In the genomic region with DNA sequence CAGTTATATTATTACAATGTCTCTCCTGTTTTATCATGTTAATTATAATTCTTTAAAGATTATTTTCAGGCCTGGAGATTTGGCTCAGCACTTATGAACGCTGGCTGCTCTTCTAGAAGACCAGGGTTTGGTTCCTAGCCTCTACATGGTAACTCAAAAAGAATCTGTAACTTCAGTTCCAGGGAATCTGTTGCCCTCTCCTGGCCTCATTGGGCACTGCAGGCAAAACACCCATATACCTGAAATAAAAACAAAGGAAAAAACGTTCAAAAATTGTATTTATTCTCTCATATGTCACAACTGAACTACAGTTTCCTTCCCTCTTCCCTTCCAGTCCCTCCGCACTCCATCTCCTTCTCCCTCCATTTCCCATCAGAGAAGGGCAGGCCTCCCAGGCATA, we compare ENCODE assay signal across 14 mouse cellular contexts.
DNase-seq lines count a peak whose midpoint lies in the region; ATAC-seq and TF ChIP-seq lines count a peak whose summit lies in the region.
"Had no signal": no experiment of that assay in that cellular context is flagged by ENCODE, and none has a peak within 500 bp of the region (broad histone marks: within the 10 kb centered on the region; RNA-seq: fewer than 3 reads in every experiment).

No protein-coding gene starts in this region.

- 58% methylated on average over 3 of the region's 3 CpGs for WGBS in kidney, adult 2 months
- WGBS in liver, embryonic 14.5 days (ENCODE audit: insufficient replicate concordance) = 51% methylated on average over 3 of the region's 3 CpGs

- H3K4me1 ChIP-seq in kidney, adult 2 months (ENCODE audit: control insufficient read depth, insufficient read depth, low read length) = peaks cover 6% of the 10 kb centered on the region; the same call in 1 of the 2 replicates
- H3K4me1 ChIP-seq in CH12.LX (ENCODE audit: control insufficient read depth in 1 of 2, insufficient read depth in 2 of 2) = no peaks in the 10 kb centered on the region
- peaks cover 12 to 19% of the 10 kb centered on the region in 2 experiments for H3K4me1 ChIP-seq in liver, embryonic 14.5 days (replicated peaks; ENCODE audit: control insufficient read depth in 2 of 2, insufficient read depth in 2 of 2, low read length in 1 of 2)
- H3K4me1 ChIP-seq: neural tube, embryonic 12.5 days had no signal

- no peaks in the 10 kb centered on the region for H3K27me3 ChIP-seq in kidney, adult 2 months (replicated peaks; ENCODE audit: control insufficient read depth, insufficient read depth, low read length)
- no peaks in the 10 kb centered on the region for H3K27me3 ChIP-seq in CH12.LX (replicated peaks)
- H3K27me3 ChIP-seq in liver, embryonic 14.5 days (ENCODE audit: control insufficient read depth, insufficient read depth, low read length) = no peaks in the 10 kb centered on the region
- H3K27me3 ChIP-seq: lung, embryonic 15.5 days; midbrain, embryonic 13.5 days; neural tube, embryonic 12.5 days had no signal

- H3K4me2 ChIP-seq in CH12.LX (ENCODE audit: insufficient read depth, low read depth, poor library complexity, severe bottlenecking) = no peak overlapping the region
- no peak overlapping the region for H3K4me2 ChIP-seq in liver, embryonic 14.5 days (ENCODE audit: low read depth)
- H3K4me2 ChIP-seq: lung, embryonic 15.5 days; midbrain, embryonic 13.5 days; neural tube, embryonic 12.5 days had no signal

- TF ChIP-seq RAD21 in CH12.LX (IDR thresholded peaks at IDR 0.05; ENCODE audit: low read depth, low read length) = peak; percentile 34

- TF ChIP-seq EP300 in CH12.LX (IDR thresholded peaks at IDR 0.05; ENCODE audit: low read length) = no peak
- TF ChIP-seq EP300 in liver, embryonic 14.5 days (IDR thresholded peaks at IDR 0.05; ENCODE audit: low read depth) = no peak

- no peaks in the 10 kb centered on the region for H3K9me3 ChIP-seq in CH12.LX (replicated peaks; ENCODE audit: low read length)
- no peaks in the 10 kb centered on the region; the same call in 1 of the 2 replicates for H3K9me3 ChIP-seq in liver, embryonic 14.5 days (ENCODE audit: control insufficient read depth, low read length)
- H3K9me3 ChIP-seq: lung, embryonic 15.5 days; midbrain, embryonic 13.5 days had no signal

- TF ChIP-seq CTCF in kidney, adult 2 months (conservative IDR thresholded peaks at IDR 0.05; ENCODE audit: insufficient read depth, insufficient read length, low read depth, low read length) = peak; percentile 42
- TF ChIP-seq CTCF in CH12.LX (conservative IDR thresholded peaks at IDR 0.05 in 1 of 2, IDR thresholded peaks at IDR 0.05 in 1 of 2; ENCODE audit: low read depth in 2 of 2, low read length in 2 of 2) = peak; percentile 36 to 50; a peak in 3 of 4 replicates
- peak; percentile 57 for TF ChIP-seq CTCF in liver, embryonic 14.5 days (IDR thresholded peaks at IDR 0.05; ENCODE audit: low read depth)

- H3K36me3 ChIP-seq in kidney, adult 2 months (ENCODE audit: control insufficient read depth, insufficient read depth, low read length) = no peaks in the 10 kb centered on the region
- H3K36me3 ChIP-seq in CH12.LX (replicated peaks in 1 of 2; ENCODE audit: control insufficient read depth in 1 of 2, insufficient read depth in 1 of 2, low read length in 1 of 2) = no peaks in the 10 kb centered on the region
- H3K36me3 ChIP-seq in liver, embryonic 14.5 days (replicated peaks; ENCODE audit: control insufficient read depth, insufficient read depth, low read depth) = no peaks in the 10 kb centered on the region
- H3K36me3 ChIP-seq: forebrain, embryonic 10.5 days; lung, embryonic 15.5 days; midbrain, embryonic 13.5 days; neural tube, embryonic 12.5 days had no signal

- dilution Hi-C loops in CH12.LX (cut with MboI; ENCODE audit: extremely low pct_ligation_motif_present, extremely low pct_unique_long_range_greater_than_20kb, low sequenced_read_pairs) = no loop called here

- no peak for TF ChIP-seq POLR2A in kidney, adult 2 months (IDR thresholded peaks at IDR 0.05; ENCODE audit: low read depth, low read length)
- no peak for TF ChIP-seq POLR2A in CH12.LX (IDR thresholded peaks at IDR 0.05; ENCODE audit: low read depth, low read length)

- H3K4me3 ChIP-seq in kidney, adult 2 months (ENCODE audit: insufficient read depth, low read depth, low read length) = no peak overlapping the region
- H3K4me3 ChIP-seq in CH12.LX (replicated peaks in 1 of 3; ENCODE audit: low read depth in 2 of 3, low read length in 2 of 3, poor library complexity in 1 of 3) = no peak overlapping the region
- no peak overlapping the region for H3K4me3 ChIP-seq in liver, embryonic 14.5 days (ENCODE audit: insufficient read depth in 1 of 2, low read depth in 2 of 2, low read length in 2 of 2)
- H3K4me3 ChIP-seq: forebrain, embryonic 10.5 days; lung, embryonic 15.5 days; midbrain, embryonic 13.5 days; neural tube, embryonic 12.5 days had no signal

- no peaks in the 10 kb centered on the region for H3K79me2 ChIP-seq in CH12.LX (replicated peaks; ENCODE audit: control insufficient read depth, extremely low read depth, insufficient read depth, poor library complexity, severe bottlenecking)

- in situ Hi-C loops in CH12.LX (cut with MboI; ENCODE audit: low pct_ligation_motif_present, low pct_unique_long_range_greater_than_20kb, low sequenced_read_pairs) = loop anchor here (25.0 kb wide), 1 partner anchor 161 kb away; no protein-coding TSS in a partner anchor

- H3K9ac ChIP-seq in CH12.LX (ENCODE audit: insufficient read depth, low read depth) = no peak overlapping the region
- no peak overlapping the region for H3K9ac ChIP-seq in liver, embryonic 14.5 days (replicated peaks)
- H3K9ac ChIP-seq: lung, embryonic 15.5 days; midbrain, embryonic 13.5 days; neural tube, embryonic 12.5 days had no signal

- no peak for ATAC-seq in liver, embryonic 14.5 days (ENCODE audit: insufficient read depth)
- ATAC-seq: inflammation-experienced regulatory T-cells, adult 6 months; midbrain, embryonic 13.5 days had no signal

- peak; percentile 8 for DNase-seq in kidney, adult 2 months
- no peak for DNase-seq in kidney, postnatal 10 days
- DNase-seq in 3T3-L1 (ENCODE audit: low read depth, low spot score) (peak; percentile 34), CH12.LX (ENCODE audit: extremely low read depth) (peak; percentile 8)
- no peak for DNase-seq in liver, embryonic 14.5 days (ENCODE audit: low read depth in 3 of 3, low spot score in 3 of 3)
- no peak for DNase-seq in spleen, postnatal 14 days (ENCODE audit: low spot score in 2 of 2)
- no peak for DNase-seq in cerebellum, postnatal 36 days
- DNase-seq: cerebellum, adult 2 months; gastrocnemius, postnatal 14 days had no signal

- no peak overlapping the region for H3K27ac ChIP-seq in kidney, adult 2 months (ENCODE audit: insufficient read depth, low read depth, low read length)
- no peak overlapping the region for H3K27ac ChIP-seq in CH12.LX (ENCODE audit: insufficient read depth, low read depth)
- no peak overlapping the region for H3K27ac ChIP-seq in liver, embryonic 14.5 days
- H3K27ac ChIP-seq: forebrain, embryonic 10.5 days; lung, embryonic 15.5 days; midbrain, embryonic 13.5 days; neural tube, embryonic 12.5 days had no signal

TF ChIP-seq in CH12.LX, 34 proteins besides CTCF, POLR2A, EP300 and RAD21:
- no peak for TF ChIP-seq E2F4 (IDR thresholded peaks at IDR 0.05; ENCODE audit: insufficient replicate concordance, low read depth, low read length)
- no peak for TF ChIP-seq HCFC1 (IDR thresholded peaks at IDR 0.05; ENCODE audit: low read depth, low read length)
- no peak for TF ChIP-seq MAZ (IDR thresholded peaks at IDR 0.05; ENCODE audit: low read depth, low read length)
- no peak for TF ChIP-seq SIN3A (IDR thresholded peaks at IDR 0.05; ENCODE audit: low read length)
- TF ChIP-seq ZNF384 (IDR thresholded peaks at IDR 0.05; ENCODE audit: low read depth, low read length) = no peak
- no peak for TF ChIP-seq NRF1 (IDR thresholded peaks at IDR 0.05; ENCODE audit: low read depth, low read length)
- no peak for TF ChIP-seq KAT2A (IDR thresholded peaks at IDR 0.05; ENCODE audit: insufficient replicate concordance, low read length)
- TF ChIP-seq USF1 (IDR thresholded peaks at IDR 0.05; ENCODE audit: low read depth, low read length) = no peak
- TF ChIP-seq POLR2AphosphoS2 (IDR thresholded peaks at IDR 0.05; ENCODE audit: low read depth, low read length) = no peak
- TF ChIP-seq CHD2 (IDR thresholded peaks at IDR 0.05; ENCODE audit: low read length) = no peak
- no peak for TF ChIP-seq PAX5 (IDR thresholded peaks at IDR 0.05; ENCODE audit: low read length)
- no peak for TF ChIP-seq ETS1 (conservative IDR thresholded peaks at IDR 0.05; ENCODE audit: low read depth, low read length)
- TF ChIP-seq TCF12 (IDR thresholded peaks at IDR 0.05; ENCODE audit: low read depth, low read length) = no peak
- no peak for TF ChIP-seq ZC3H11A (IDR thresholded peaks at IDR 0.05; ENCODE audit: low read depth, low read length)
- TF ChIP-seq MYC (IDR thresholded peaks at IDR 0.05; ENCODE audit: low read depth, low read length) = no peak
- TF ChIP-seq TBP (conservative IDR thresholded peaks at IDR 0.05; ENCODE audit: low read depth, low read length) = no peak
- no peak for TF ChIP-seq GABPA (IDR thresholded peaks at IDR 0.05; ENCODE audit: insufficient replicate concordance, low read depth, low read length)
- no peak; the same call in 1 of the 2 replicates for TF ChIP-seq SMC3 (IDR thresholded peaks at IDR 0.05; ENCODE audit: low read depth, low read length)
- no peak for TF ChIP-seq MAFK (IDR thresholded peaks at IDR 0.05; ENCODE audit: insufficient replicate concordance, low read length)

Comparison
In these comparisons a context has a peak if more than half of its experiments do, and no peak if none do; other contexts are left out.
1. DNase-seq: peak in kidney, adult 2 months (single experiment), 3T3-L1 (single experiment) and CH12.LX (single experiment); none in kidney, postnatal 10 days (single experiment), liver, embryonic 14.5 days (0 of 3), spleen, postnatal 14 days (0 of 2) and cerebellum, postnatal 36 days (0 of 2).
2. Peak in every context shown above with its lines, with median percentiles within 50 percentile points of each other: CTCF ChIP-seq.